Mouse (Mus musculus) forebrain, embryonic 12.5 days (tissue): ENCODE measurements around the gene Map4k2. TPM values are rescaled to one million over a fixed set of nuclear protein-coding genes. Genes with fewer than 3 reads are reported as not detected.

Experiments used
- ATAC-seq: fragments of 200-750 bp; cut with Nextera tagmentation; 2 replicates; pipeline ENCODE4 v1.8.0; 2017; ENCODE audit warnings: moderate TSS enrichment; ENCODE audit not compliant: low FRiP score
- H3K27ac ChIP-seq: fragments of 300-500 bp; sonication (generic); 2 replicates; pipeline ENCODE4 v1.5.1; 2016; ENCODE audit warnings: mild to moderate bottlenecking
- H3K27me3 ChIP-seq: fragments of 300-500 bp; sonication (generic); 2 replicates; pipeline ENCODE4 v1.6.1; 2016; ENCODE audit warnings: mild to moderate bottlenecking
- H3K36me3 ChIP-seq: fragments of 300-500 bp; sonication (generic); replicated peaks from 2 replicates; pipeline ENCODE4 v1.6.1; 2016; ENCODE audit warnings: mild to moderate bottlenecking
- H3K4me1 ChIP-seq: fragments of 300-500 bp; sonication (generic); 2 replicates; pipeline ENCODE4 v1.6.1; 2016
- H3K4me2 ChIP-seq: fragments of 300-500 bp; sonication (generic); 2 replicates; pipeline ENCODE4 v1.6.1; 2016; ENCODE audit warnings: mild to moderate bottlenecking, moderate library complexity
- H3K4me3 ChIP-seq: fragments of 300-500 bp; sonication (generic); replicated peaks from 2 replicates; pipeline ENCODE4 v1.5.1; 2016; ENCODE audit warnings: mild to moderate bottlenecking
- H3K9ac ChIP-seq: fragments of 300-500 bp; sonication (generic); 2 replicates; pipeline ENCODE4 v1.6.1; 2016; ENCODE audit warnings: mild to moderate bottlenecking
- H3K9me3 ChIP-seq: fragments of 300-500 bp; sonication (generic); 2 replicates; pipeline ENCODE4 v1.6.1; 2016
- WGBS: fragments of 180-500 bp; shearing (Covaris S2); methylation state at CpG from one replicate; pipeline ENCODE4 v1.1.7; 2016; 5-methylcytosine and 5-hydroxymethylcytosine counted together
- polyA plus RNA-seq: library from polyadenylated mRNA; unstranded; fragments of >200 nt; fragmentation: Nextera tagmentation; extraction: Ambion mirVana; gene quantifications from 2 replicates; pipeline ENCODE4 v1.2.1, GENCODE M21; 2016

The Map4k2 gene
- polyA plus RNA-seq = 14.4 and 15.1 TPM in 2 replicates

DNA sequence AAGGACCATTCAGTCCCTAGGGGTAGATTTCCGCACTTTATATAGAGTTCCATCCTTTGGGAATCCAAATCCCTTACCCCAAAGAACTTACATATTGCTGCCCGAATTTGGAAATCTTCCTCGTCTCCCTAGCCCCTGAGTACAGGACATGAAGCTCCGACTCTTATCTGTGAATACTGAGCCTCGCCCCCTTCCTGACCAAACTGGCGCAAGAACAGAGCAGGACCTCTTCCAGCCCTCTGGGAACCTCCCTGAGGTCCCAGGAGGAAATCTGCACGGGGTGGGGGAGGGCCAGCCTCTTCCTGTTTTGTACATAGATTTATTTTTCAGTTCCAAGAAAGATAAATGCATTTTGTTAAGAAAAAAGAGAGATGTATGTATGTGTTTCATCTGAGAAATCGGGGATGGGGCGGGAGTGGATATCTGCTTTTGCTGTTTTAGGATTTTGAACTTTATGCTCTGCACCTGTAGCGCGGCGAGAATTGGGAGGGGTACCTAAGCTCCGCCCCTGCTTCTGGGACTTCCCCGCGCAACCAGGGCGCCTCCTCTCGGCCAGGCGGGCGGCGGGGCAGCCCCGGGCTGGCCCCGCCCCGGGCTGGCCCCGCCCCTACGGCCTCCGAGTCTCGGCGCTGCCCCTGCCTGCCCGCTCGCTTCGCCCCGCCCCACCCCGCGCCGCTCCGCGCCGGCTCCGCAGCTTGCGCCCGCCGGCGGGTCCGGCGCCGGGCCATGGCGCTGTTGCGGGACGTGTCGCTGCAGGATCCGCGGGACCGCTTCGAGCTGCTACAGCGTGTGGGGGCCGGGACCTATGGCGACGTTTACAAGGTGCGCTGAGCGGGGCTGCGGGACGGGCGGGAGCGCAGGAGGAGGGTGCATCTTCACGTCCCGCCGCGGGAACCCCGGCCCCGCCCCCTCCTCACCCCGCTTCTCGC, at the start of gene Map4k2:
Map4k2 (plus strand) TSS at position 612 of the 929 bp plus-strand sequence.
- H3K9ac ChIP-seq = peak within 1 kb of the TSS; percentile 77
- H3K9me3 ChIP-seq = no peaks in the 10 kb centered on the region
- peaks cover 68% of the 10 kb centered on the region for H3K36me3 ChIP-seq
- ATAC-seq = peak; percentile 81
- H3K27me3 ChIP-seq = no peaks in the 10 kb centered on the region
- peak within 1 kb of the TSS; percentile 63 for H3K4me3 ChIP-seq
- peak within 1 kb of the TSS; percentile 50; the same call in 1 of the 2 replicates for H3K27ac ChIP-seq
- H3K4me2 ChIP-seq = peak within 1 kb of the TSS; percentile 93
- WGBS = 11% methylated on average over 50 of the region's 72 CpGs
- H3K4me1 ChIP-seq = peaks cover 35% of the 10 kb centered on the region

DNA sequence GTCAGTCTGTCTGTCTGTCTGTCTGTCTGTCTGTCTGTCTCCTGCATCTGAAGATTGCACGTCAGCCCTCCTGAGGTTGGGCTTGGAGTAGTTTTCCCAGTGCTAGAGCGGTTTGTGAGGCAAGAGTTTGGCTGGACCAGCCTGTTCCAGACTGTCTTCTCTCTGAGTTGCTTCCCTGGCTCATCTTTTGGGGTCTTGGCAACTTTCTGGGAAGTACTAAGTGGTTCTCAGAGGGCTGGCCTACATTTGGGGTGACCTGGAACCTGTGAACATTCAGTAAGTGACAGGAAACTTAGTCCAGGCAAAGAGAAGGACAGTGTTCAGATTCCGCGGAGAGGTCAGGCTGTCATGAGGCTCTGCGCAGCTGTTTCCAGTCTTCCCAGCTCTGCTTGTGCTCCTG, 48.7 kb upstream of the Map4k2 start:
- no peak for ATAC-seq
- Histone ChIP-seq H3K4me2 (no peak overlapping the region), H3K9me3 (no peaks in the 10 kb centered on the region), H3K36me3 (peaks cover 76% of the 10 kb centered on the region), H3K27ac (no peak overlapping the region), H3K27me3 (no peaks in the 10 kb centered on the region), H3K4me3 (no peak overlapping the region), H3K4me1 (peaks cover 4% of the 10 kb centered on the region; the same call in 1 of the 2 replicates), H3K9ac (no peak overlapping the region)
- 89% methylated on average over 5 of the region's 5 CpGs for whole genome bisulfite sequencing

DNA sequence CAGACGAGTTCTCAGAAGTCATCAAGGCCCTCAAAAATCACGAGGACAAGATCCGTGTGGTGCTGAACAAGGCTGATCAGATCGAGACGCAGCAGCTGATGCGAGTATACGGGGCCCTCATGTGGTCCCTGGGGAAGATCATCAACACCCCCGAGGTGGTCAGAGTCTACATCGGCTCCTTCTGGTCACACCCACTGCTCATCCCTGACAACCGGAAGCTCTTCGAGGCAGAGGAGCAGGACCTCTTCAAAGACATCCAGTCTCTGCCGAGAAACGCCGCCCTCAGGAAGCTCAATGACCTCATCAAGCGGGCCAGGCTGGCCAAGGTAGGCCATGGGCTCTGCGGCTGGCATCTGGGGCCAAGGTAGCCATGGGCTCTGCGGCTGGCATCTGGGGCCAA, 46.6 kb upstream of the Map4k2 start:
- H3K27me3 ChIP-seq = no peaks in the 10 kb centered on the region
- WGBS = 94% methylated on average over 17 of the region's 17 CpGs
- ATAC-seq = no peak
- no peak overlapping the region for H3K9ac ChIP-seq
- no peaks in the 10 kb centered on the region for H3K4me1 ChIP-seq
- no peak overlapping the region for H3K4me3 ChIP-seq
- no peak overlapping the region for H3K27ac ChIP-seq
- no peak overlapping the region for H3K4me2 ChIP-seq
- peaks cover 88% of the 10 kb centered on the region for H3K36me3 ChIP-seq
- H3K9me3 ChIP-seq = no peaks in the 10 kb centered on the region

DNA sequence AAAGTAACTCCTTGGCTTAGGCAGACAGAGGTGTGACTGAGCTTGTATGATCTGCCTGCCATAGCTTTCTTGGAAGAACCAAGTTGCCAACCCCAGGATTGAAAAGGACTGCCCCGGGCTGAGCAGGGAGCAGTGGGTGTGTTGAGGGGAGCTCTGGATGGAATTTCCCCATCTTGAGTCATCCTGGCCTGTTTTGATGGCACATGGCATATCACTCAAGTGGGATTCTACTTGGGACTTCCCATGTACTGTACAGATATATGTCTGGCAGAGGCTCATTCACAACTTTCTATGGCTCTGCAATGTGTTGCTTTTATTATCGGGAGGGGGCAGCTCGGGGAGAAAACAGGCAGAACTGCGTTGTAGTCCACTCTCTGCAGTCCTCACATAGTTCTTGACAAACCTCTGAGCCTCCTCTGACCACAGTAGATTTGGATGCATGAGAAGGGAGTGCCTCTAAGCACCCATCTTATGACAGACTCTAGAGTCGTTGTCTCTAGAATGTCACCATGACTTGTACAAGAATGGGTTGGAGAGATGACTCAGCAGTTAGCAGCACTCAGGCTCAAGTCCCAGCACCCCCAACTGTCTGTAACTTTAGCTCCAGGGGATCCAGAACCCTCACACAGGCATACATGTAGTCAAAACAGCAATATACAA, 44.3 kb upstream of the Map4k2 start:
- H3K9ac ChIP-seq = no peak overlapping the region
- no peaks in the 10 kb centered on the region for H3K9me3 ChIP-seq
- no peak for ATAC-seq
- H3K36me3 ChIP-seq = peaks cover 85% of the 10 kb centered on the region
- H3K27ac ChIP-seq = no peak overlapping the region
- no peak overlapping the region for H3K4me3 ChIP-seq
- 90% methylated on average over 5 of the region's 5 CpGs for WGBS
- H3K4me1 ChIP-seq = no peaks in the 10 kb centered on the region
- H3K4me2 ChIP-seq = no peak overlapping the region
- H3K27me3 ChIP-seq = no peaks in the 10 kb centered on the region

DNA sequence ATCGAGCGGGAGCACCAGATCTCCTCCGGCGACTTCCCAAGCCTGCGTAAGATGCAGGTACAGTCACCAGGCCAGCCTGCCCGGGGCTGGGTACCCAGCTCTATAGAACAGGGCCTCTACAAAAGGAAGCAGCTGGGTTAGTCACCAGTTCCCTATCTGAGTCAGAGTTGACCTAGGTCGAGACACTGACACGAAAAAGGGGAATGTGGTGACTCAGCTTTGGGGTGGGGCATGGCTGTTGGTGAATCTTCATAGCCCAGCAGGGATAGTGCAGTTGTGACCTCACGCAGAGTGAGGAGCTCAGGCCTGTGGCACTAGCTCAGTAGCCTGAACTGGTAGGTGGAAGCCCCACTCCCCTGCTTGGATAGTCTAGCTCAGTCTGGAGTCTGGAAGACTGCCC, 43.3 kb upstream of the Map4k2 start:
- H3K4me1 ChIP-seq = no peaks in the 10 kb centered on the region
- WGBS = 89% methylated on average over 9 of the region's 9 CpGs
- no peak overlapping the region for H3K27ac ChIP-seq
- ATAC-seq = no peak
- H3K4me3 ChIP-seq = no peak overlapping the region
- H3K4me2 ChIP-seq = no peak overlapping the region
- peaks cover 77% of the 10 kb centered on the region for H3K36me3 ChIP-seq
- H3K27me3 ChIP-seq = no peaks in the 10 kb centered on the region
- no peak overlapping the region for H3K9ac ChIP-seq
- no peaks in the 10 kb centered on the region for H3K9me3 ChIP-seq

DNA sequence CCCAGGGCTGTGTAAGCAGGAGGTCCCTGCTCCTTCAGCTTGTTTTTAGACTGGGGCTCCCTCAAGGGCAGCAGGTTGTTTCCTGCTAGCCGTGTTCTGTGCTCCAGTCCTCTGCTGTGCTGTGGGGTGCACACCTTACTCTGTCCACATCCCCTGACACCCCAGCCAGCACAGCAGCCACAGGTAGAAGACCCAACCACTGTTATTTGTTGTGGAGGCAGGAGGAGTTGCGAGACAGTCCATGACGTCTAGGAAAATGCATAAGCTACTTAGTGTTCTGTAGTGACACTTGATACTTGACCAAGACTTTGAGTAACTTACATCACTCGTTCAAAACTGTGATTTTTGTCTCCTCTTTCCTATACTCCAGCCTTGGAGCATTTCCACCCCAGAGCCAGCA, 41.9 kb upstream of the Map4k2 start:
- 85% methylated on average over 4 of the region's 4 CpGs for WGBS
- no peak overlapping the region for H3K9ac ChIP-seq
- peaks cover 68% of the 10 kb centered on the region for H3K36me3 ChIP-seq
- H3K27ac ChIP-seq = no peak overlapping the region
- no peaks in the 10 kb centered on the region for H3K27me3 ChIP-seq
- no peak overlapping the region for H3K4me3 ChIP-seq
- no peak for ATAC-seq
- no peaks in the 10 kb centered on the region for H3K4me1 ChIP-seq
- H3K4me2 ChIP-seq = no peak overlapping the region
- no peaks in the 10 kb centered on the region for H3K9me3 ChIP-seq

DNA sequence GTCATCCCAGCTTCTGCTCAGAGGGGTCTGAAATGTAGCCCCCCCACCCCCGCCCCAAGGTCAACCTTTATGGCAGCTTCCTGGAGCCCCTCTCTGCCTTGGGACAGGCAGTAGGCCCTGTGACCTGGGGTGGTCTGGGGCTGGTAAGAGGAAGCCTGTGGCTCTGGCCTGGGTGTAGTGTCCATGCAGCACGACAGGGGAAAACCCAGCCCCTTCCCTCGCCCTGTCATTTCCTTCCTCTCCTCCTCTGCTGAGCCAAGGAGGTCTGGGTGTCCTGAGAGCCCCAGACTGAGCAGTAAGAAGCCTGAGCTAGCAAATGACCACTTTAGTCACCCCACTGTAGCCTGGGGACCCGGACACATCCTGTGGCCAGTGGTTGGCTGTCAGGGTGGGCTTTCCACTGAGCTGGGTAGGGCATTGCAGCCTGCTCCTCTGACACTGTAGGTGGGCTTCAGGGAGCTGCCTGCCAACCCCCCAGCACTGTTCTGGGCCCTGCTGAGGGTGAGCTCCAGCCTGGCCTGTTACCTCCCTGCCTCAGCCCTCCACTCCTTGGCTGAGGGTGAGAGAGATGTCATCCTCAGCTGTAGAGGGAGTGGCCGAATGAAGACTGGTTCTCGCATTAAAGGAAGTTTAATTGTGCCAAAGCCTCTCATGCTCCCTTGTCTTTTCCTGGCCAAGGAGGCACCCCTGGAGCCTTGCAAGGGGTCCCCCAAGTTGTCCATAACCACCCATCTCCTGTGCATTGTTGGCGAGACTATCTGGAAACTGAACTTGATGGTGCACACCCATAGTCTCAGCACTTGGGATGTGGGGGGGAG, 41.3 kb upstream of the Map4k2 start:
- H3K4me3 ChIP-seq = no peak overlapping the region
- H3K27ac ChIP-seq = no peak overlapping the region
- no peak overlapping the region for H3K9ac ChIP-seq
- ATAC-seq = no peak; the same call in 1 of the 2 replicates
- H3K4me2 ChIP-seq = no peak overlapping the region
- H3K36me3 ChIP-seq = peaks cover 62% of the 10 kb centered on the region
- H3K27me3 ChIP-seq = no peaks in the 10 kb centered on the region
- no peaks in the 10 kb centered on the region for H3K9me3 ChIP-seq
- no peaks in the 10 kb centered on the region for H3K4me1 ChIP-seq
- 91% methylated on average over 7 of the region's 7 CpGs for WGBS

DNA sequence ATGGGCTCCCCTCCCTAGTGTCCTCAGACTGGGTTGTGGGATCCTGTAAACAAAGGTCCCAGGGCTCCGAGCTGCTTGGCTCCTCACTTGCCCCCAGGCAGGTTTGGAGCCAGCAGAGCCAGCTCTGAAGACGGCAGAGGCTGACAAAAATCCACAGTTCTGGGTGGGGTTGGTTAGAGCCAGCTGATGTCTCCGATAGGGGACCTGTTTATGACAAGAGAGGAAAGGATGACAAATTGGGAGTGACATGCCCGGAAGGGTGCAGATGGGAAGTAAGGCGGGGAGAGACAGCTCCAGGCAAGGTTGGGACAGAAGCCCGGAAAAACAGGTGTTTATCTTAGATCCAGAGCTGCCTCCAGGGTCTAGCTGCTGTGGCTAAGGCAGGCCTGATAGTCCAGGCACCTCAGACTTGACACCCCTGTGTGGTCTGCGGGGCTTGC, 40.5 kb upstream of the Map4k2 start:
- Histone ChIP-seq H3K27me3 (no peaks in the 10 kb centered on the region), H3K9ac (no peak overlapping the region), H3K36me3 (peaks cover 54% of the 10 kb centered on the region), H3K4me2 (no peak overlapping the region), H3K4me1 (no peaks in the 10 kb centered on the region), H3K9me3 (no peaks in the 10 kb centered on the region), H3K27ac (0 out of 2 replicates have a peak overlapping the region, but pooled peaks have one; percentile 25), H3K4me3 (no peak overlapping the region)
- ATAC-seq = no peak
- 80% methylated on average over 7 of the region's 7 CpGs for WGBS

DNA sequence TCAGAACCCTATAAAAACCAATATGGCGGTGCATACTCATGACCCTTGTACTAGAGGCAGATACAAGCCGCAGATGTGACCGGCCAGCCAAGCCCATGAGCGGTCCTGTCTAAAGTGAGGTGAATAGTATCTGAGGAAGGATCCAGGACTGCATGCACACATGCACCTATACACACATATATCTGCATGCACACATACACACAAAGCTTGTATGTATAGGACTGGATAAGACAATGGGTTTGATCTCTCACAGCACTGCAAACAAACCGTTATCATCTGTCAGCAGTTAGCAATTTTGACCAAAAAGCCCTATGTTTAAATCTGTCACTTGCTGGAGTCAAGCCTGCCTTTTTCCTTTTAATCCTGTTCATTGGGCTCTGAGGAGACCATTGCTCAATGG, 38.8 kb upstream of the Map4k2 start:
- no peak for ATAC-seq
- Histone ChIP-seq H3K9me3 (no peaks in the 10 kb centered on the region), H3K36me3 (peaks cover 37% of the 10 kb centered on the region), H3K4me3 (no peak overlapping the region), H3K27me3 (no peaks in the 10 kb centered on the region), H3K9ac (no peak overlapping the region), H3K27ac (no peak overlapping the region), H3K4me2 (no peak overlapping the region), H3K4me1 (peaks cover 5% of the 10 kb centered on the region)
- 92% methylated on average over 5 of the region's 5 CpGs for WGBS

DNA sequence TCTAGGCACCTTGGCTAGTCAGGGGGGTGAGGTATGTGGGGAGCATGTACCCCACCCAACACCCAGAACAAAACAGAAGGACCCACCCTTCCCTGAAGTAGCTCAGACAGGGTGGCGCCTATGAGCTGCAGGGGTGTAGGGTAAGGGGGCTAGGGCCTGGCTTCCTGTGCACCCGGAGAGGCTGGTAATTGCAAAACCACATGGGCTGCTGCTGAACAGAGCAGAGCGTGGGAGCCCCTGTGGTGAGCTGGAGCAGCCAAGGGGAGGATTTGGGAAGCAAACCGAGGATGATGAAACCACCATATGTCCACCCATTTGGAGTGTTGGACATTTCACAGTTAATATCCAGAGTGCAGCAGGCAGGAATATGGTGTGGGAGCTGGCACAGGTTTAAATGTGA, 38.4 kb upstream of the Map4k2 start:
- no peak for ATAC-seq
- H3K27ac ChIP-seq = no peak overlapping the region

DNA sequence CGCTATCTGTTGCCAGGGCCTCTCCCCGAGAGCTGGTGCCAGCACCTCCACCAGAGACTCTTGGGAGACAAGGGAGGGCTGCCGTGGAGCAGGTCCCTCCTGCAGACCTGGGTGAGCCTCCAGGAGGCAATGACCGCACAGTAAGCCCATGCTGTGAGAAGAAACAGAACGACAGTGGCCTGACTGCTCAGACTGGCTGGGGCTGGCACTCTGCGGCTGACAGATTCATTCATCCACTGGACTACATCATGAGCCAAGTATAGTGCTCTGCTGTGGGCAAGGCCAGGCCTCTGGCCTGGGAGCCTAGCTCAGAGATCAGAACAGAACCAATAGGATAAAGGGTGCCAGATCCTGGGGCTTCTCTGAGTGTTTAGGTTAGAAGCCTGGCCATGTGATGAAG, 37.1 kb upstream of the Map4k2 start:
- no peak overlapping the region for H3K9ac ChIP-seq

More for the DNA sequence above, 38.4 kb upstream of the Map4k2 start:
- Histone ChIP-seq H3K9ac (no peak overlapping the region), H3K36me3 (peaks cover 33% of the 10 kb centered on the region), H3K4me2 (no peak overlapping the region), H3K4me3 (no peak overlapping the region), H3K9me3 (no peaks in the 10 kb centered on the region), H3K4me1 (peaks cover 7% of the 10 kb centered on the region), H3K27me3 (no peaks in the 10 kb centered on the region)
- 52% methylated on average over 4 of the region's 4 CpGs for WGBS

More for the DNA sequence above, 37.1 kb upstream of the Map4k2 start:
- 78% methylated on average over 6 of the region's 6 CpGs for WGBS
- no peak overlapping the region for H3K4me2 ChIP-seq
- H3K27ac ChIP-seq = no peak overlapping the region
- no peak for ATAC-seq
- H3K36me3 ChIP-seq = peaks cover 20% of the 10 kb centered on the region
- no peaks in the 10 kb centered on the region for H3K27me3 ChIP-seq
- no peak overlapping the region for H3K4me3 ChIP-seq
- no peaks in the 10 kb centered on the region for H3K9me3 ChIP-seq
- peaks cover 7% of the 10 kb centered on the region for H3K4me1 ChIP-seq
